Mouse (Mus musculus): Measurements from ENCODE around the gene Dstyk.

The Dstyk gene

DNA sequence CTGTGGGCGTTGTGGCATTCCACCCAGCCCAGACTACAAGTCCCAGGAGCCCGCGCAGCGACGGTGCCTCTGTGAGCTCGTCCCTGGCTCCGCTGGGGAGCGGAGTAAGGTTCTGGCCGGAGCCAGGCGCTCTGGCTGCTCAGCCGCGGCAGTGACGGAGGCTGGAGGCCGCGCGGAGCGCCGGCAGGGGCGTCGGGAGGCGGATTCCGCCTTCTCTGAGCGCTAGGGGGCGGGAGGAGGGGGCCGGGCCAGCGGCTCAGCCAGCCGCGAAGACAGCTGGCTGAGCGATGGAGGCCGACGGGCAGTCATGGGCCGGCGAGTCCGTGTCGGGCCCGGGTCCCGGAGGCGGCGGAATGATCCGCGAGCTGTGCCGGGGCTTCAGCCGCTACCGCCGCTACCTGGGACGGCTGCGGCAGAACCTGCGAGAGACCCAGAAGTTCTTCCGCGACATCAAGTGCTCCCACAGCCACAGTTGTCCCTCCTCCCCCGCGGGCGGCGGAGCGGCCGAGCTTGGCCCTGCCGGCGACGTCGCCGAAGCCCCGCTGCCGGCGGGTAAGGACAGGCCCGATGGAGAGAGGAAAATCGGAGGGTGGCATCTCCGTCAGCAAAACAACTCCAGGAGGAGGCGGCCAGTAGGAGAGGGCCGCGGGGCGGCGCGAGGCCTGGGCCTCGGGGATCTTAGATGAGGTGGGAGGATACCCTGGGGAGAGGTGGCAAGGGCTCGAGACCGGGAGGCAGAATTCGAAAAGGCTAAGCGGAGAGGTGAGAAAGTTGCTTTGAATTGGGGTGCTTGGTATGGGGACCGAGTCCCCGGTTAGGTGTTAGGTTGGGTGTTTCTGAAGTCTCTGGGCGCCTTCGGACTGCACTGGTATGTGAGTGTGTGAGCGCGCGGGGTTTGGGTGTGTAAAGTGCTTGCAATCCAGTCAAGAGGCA, at the start of gene Dstyk:
Gene Dstyk (plus strand): TSS at position 237 of the 933 bp plus-strand sequence.
- peak; percentile 81 for DNase-seq (ENCODE audit: low read depth)

DNA sequence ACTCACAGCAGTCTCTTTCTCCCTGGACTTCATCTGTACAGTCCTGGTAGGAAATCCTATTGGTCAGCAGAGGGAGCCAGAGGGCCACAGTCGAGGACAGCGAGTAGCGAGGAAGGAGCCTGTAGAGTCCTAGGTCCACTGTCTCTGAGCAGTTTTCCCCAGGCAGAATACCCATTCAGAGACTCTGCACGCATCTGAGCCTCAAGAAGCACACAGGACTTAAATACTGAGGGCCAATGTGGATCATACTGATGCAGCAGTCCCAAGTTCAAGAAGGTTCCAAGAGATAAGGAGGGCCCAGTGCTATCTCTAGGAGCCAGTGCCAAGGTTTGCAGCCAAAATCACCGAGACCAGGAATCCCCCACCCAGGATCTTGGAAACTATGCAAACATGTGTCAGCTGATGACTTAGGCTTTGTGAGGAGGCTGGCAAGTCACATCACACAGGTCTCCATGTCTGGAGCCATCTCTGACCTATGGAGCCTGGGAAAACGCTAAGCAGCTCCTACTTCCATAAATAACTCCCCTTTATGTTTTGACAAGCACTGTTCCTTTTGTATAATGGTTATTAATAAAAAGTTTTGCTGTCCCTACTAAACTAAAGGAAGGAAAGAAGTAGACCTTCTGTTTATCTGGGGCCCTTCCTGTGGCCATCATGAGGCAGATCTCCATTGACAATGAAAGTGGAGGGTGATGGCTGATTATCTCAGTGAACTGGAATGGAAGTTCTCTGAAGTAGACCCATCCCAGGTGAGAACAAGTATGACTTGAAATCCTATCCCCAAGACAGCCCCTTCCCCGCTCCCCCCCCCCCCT, 49.5 kb upstream of the Dstyk start:
- DNase-seq (ENCODE audit: low read depth): peak; percentile 87

- DNase-seq (ENCODE audit: low read depth): no peak
Observed at GRCm38 (mm10) chr1:132370681-132371173, 46.6 kb upstream of the Dstyk start.

DNA sequence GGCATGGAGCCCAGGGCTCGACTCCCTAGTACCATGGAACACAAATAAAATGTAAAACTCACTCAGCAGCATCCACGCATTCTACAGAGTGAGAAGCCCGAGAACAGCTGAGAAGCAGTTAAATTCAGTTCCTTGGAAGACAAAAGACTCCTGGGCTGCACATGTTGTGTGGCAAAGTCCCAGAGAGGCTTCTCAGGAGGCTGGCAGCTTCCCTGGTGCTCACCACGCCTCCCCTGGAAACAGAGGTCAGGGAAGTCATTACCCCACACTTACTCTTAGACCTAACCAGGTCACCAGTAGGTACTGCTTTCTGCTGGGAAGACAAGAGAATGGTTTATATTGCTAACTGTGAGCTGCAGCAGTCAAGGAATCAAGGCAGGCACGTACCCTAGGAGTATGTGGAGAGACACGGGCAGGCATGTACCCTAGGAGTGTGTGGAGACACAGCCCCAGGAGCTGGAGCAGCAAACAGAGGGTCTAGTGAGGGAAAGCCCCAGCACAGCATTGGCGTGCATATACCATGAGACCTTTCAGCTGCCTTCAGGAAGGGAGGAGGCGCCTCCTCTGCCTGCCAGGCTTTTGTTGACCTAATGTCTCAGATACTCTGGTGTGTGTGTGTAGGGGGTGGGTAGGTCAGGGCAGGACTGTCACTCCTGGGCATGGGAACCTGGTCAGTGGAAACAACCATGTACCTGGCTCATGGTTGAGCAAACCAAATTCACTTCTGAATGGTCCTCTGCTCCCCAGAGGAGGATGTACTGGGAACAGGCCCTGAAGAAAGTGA, 45.9 kb upstream of the Dstyk start:
- DNase-seq (ENCODE audit: low read depth): no peak

DNA sequence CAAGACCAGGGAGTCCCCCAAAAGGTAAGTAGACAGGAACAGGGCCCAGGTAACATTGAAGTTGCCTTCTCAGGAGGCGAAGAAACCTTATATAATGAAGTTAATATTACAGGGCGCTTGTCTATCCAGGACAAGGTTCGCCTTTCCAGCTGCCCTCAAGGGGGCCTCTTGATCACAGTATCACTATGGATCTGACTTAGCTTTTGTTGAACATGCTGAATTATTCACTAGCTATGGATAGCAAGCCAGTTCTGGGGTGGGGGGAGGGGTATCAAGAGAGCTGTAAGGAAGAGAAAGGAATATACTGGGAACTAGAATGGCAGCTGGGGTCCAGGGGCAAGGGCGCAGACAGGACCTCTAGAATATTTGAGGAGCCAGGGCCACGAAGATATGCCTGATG, 45.0 kb upstream of the Dstyk start:
- DNase-seq (ENCODE audit: low read depth): no peak

DNA sequence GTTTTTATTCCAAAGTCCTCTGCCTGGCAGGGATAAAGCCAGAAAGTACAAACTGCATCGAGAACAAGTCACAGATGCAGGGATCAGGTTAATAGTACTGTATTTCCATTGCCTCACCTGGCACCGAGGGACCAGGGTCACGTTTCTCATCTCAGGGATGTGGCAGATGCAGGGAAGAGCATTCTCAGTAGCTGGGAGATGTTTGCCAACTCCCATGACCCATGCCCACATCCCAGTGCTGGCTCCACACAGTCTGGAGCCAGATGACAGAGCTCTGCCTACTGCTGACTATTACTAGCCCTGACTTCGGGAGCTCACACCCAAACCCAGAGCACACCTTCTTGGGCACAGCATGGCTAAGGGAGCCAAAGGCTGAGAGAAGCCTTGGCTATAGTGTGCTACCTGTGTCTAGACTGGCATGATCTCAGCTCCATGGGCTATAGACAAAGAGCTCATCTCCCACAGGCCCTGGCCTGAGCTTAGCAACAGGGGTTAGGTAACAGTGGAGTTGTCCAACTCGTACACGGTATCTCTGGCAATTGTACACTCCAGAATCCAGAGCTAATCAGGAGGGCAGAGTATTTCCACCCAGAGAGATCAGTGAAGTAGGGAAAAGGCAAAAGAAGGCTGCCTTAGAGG, 44.3 kb upstream of the Dstyk start:
- DNase-seq (ENCODE audit: low read depth): no peak

- DNase-seq (ENCODE audit: low read depth): no peak
Observed at GRCm38 (mm10) chr1:132374140-132374872, 43.0 kb upstream of the Dstyk start.

DNA sequence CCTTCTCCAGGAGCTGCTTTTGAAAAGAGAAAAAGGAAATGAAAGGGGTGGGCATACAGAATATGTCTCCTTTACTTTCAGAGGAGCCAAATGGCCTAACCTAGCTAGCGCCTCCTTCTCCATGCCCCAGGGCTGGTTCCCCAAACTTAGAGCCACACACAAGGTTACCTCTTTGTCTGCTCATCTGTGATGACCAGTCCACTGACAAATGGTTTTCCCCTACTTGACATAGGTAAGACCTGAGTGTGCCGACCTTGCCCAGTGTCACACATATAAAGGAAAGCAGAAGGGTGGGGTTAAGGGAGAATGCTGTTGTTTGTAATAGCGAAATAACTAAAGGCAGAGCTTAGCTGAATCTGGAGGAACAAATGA, 42.5 kb upstream of the Dstyk start:
- DNase-seq (ENCODE audit: low read depth): no peak

GRCm38 (mm10) chr1:132375256-132375655, 42.1 kb upstream of the Dstyk start:
- DNase-seq (ENCODE audit: low read depth): no peak

DNA sequence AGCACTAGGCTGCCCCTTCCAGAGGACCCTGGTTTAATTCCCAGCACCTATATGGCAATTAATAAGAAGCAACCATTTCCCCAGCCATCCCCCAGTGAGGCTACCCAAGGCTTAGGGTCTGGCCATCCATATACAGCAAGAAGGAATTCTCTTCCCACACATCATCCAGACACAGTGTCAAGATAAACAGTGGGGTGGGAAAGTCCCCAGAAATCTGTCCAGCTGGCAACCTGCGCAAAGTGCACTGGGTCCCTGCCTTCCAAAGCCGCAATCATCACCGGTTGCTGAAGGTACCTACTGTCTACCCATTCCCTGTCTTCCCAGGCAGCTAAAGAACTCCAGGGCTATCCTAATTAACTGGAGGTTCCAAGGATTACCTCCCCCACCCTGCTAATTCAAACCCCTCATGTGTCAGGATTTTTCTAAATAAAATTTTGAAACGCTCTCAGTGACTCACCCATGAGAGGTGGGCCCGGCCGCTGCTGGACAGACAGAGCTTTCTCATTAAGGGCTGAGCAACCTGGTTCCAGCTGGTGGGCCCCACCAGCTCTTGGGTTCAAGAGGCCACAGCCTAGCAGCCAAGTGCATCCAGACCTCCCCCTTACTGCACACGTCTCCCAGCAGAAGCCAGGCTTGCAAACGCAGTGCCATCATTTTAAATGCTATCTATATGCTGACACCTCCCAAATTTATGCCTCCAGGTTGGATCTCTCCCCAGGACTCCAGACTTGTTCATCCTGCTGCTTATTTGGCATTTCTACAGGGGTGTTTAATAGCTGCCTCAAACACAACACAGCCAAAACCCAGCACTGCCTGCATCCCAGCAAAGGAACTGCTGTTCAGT, 40.9 kb upstream of the Dstyk start:
- DNase-seq (ENCODE audit: low read depth): no peak

DNA sequence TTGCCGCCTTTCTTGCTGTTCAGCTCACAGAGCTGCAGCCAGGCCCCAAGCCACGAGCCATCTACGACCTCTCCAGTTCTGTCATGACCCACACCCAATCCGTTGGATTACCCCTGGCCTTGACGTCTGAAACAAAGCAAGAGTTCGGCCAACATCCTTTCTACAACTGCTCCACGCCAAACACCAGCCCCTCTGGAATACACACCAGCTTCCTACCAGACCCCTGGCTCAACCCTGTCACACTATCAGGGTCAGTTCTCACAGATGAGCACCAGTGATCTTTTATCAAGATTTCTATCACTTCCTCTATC, 40.3 kb upstream of the Dstyk start:
- no peak for DNase-seq (ENCODE audit: low read depth)

DNA sequence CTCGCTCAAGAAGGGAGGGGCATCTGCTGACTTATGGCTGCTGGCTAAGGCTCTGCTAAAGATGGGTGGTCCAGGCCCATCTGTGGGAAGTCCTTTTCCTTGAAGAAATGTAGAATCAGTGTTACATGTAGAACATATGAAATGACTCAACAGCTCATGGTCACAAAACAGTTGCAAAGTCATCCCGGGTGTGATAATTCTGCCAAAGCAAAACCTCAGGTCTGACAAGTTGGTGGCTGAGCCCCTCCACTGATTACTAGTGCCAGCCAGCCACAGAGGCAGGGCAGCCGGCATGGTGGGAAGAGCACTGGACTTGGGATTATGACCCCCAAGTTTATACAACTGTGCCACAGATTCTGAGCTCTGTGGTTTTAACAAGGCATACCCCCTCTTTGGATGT, 39.5 kb upstream of the Dstyk start:
- no peak for DNase-seq (ENCODE audit: low read depth)

DNA sequence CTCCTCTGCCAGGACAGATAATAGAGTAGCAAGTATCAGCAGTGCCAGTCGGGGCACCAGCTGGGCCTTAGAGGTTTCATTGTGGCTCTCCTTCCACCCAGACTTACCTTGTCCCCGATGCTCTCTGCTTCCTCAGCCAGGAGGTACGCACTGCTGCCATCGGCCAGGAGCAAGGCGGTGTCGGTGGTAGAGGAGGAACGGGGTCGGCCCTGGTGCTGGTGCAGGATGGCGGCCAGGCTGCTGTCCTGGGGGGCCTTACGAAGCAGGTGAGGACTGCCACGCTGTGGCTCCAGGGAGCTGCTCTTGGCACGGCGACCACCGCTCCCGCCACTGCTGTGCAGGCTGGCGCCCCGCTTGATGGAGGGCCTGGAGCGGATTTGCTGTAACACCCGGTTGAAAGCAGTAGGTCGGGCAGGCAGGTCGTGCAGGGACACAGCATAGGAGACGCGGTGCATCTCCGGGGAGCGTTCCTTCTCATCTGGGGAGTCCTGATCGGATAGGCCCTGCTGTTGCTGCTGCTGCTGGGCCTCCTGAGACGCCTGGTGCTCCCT, 36.7 kb upstream of the Dstyk start:
- no peak for DNase-seq (ENCODE audit: low read depth)

DNA sequence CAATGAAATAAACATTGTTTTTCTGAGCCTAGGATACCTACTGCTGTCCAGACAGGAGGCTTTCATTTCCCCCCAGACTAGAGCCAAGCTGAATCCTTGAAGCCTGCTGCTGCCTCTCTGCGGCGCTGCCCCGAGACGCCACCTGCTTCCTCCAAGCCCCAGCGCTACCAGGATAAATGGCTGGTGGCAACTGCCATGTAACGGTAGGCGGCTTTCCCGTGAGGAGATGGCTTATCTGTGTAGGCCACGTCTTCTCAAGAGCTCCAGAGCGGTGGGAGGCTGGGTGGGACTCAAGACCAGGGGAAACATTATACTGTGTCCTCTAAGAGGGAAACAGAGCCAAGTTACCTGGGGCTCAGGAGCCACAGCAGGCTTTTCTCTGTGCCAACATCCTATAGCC, 35.4 kb upstream of the Dstyk start:
- DNase-seq (ENCODE audit: low read depth): no peak

DNA sequence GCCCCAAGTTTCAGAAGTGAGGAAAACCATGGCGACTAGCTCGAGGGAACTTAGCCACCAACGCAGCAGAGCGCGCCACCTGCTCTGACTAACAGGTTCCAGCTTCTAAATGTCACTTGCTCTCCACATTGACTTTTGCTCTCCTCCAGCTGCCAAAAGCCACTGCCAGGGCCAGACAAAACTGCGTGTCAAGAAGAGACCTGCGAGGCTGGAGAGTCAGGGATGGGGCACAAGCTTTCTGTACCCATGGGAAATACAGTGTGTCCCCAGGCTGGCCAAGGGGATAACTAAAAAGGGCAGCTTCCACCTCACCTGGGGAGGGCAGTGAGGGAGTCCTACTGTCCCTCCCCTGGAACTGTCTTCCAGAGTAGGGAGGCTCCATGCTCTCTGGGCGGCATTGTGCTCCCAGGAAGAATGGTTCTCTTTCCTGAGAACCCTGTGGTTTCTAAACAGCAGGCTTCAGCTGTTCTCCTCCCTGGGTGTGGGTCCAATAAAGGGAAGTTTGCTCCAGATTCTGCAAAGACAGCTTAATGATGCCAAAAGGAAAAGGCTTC, 33.3 kb upstream of the Dstyk start:
- no peak for DNase-seq (ENCODE audit: low read depth)

- DNase-seq (ENCODE audit: low read depth): no peak
Observed at GRCm38 (mm10) chr1:132385266-132385665, 32.1 kb upstream of the Dstyk start.

- no peak for DNase-seq (ENCODE audit: low read depth)
Observed at GRCm38 (mm10) chr1:132385711-132386110, 31.6 kb upstream of the Dstyk start.

DNA sequence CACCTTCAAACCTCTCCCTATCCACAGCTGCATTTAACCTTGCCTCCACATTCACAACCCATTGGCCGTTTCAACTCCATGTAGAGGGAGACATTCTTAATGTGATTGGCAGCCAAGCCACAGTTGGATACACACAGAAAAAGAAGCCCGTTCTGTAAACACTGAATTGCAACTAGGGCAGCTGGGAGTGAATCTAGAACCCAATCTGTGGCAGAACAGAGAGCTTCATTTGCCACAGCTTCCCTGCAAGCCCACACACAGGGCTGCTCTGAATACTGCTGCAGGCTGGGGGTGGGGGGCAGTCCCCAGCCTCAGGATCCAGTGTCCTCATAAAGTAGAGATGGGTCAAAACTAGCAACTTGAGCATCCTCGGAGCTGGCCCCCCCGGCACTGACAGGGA, 31.1 kb upstream of the Dstyk start:
- no peak for DNase-seq (ENCODE audit: low read depth)

DNA sequence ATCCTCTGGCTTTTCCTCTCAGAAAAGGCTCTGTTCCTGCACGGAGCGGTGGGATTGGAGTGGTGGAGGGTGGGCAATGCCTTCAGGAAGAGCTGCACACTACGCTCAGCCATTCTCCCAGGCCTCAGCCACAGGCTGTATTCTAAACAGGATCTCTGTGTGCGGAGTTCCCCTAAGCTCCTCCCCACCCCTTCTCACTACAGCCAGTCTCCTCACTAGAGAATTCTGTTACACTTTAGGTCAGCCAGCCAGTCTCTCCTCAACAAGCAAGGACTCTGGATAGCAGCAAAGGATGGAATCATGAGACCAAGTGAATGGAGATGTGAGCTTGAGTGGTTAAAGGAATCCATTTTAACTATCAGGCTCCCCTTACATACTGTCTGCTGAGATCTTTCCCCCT, 29.4 kb upstream of the Dstyk start:
- DNase-seq (ENCODE audit: low read depth): no peak

Measured in c-Kit-positive CD71-negative TER-119-negative erythroid progenitor cells, embryonic 14.5 days (primary cell).